In the genomic region with DNA sequence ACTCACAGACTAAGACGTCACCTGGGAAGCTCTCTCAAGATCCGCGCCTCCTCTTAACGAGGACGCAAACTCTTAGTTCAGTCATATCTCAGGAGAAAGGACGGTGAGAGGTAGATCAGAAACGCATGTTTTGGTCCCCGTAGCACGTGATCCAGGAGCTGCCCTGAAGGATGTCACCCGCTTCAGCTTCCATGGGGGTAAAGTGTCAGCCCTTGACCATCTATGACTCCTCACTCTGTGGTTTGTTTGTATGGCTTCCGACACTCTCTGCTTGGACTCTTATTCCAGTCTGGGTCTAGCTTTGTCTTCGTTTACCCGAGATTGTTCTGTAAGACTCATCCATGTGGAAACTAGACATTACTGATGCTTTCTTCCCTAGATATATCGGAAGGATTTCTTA, we compare ENCODE assay signal across 25 mouse cellular contexts.
"Had no signal": no experiment of that assay in that cellular context is flagged by ENCODE, and none has a peak within 500 bp of the region (broad histone marks: within the 10 kb centered on the region; RNA-seq: fewer than 3 reads in every experiment).

No protein-coding gene starts in this region.

- DNase-seq: left cerebral cortex, postnatal 4 days; liver; liver, embryonic 13.5 days; liver, postnatal 0 days; lung, adult 18-20 months; lung, adult 2 months; lung, postnatal 10 days; lung, postnatal 14 days; lung, postnatal 36 days; lung, postnatal 4 days had no signal

- H3K4me1 ChIP-seq: liver, embryonic 12.5 days; liver, embryonic 13.5 days; liver, embryonic 15.5 days; midbrain, embryonic 15.5 days had no signal

- H3K9me3 ChIP-seq: limb, embryonic 13.5 days; limb, embryonic 15.5 days; liver, embryonic 12.5 days; liver, embryonic 13.5 days; liver, embryonic 15.5 days; lung, embryonic 15.5 days; midbrain, embryonic 10.5 days; midbrain, embryonic 12.5 days; midbrain, embryonic 13.5 days; midbrain, embryonic 15.5 days; neural tube, embryonic 12.5 days had no signal

- H3K27me3 ChIP-seq: limb, embryonic 12.5 days; limb, embryonic 13.5 days; limb, embryonic 15.5 days; liver, embryonic 12.5 days; liver, embryonic 13.5 days; liver, embryonic 15.5 days; lung, embryonic 15.5 days; megakaryocyte, embryonic 14.5 days; midbrain, embryonic 13.5 days; neural tube, embryonic 12.5 days had no signal

- H3K27ac ChIP-seq: limb, embryonic 12.5 days; limb, embryonic 13.5 days; limb, embryonic 15.5 days; liver, embryonic 12.5 days; liver, embryonic 13.5 days; liver, embryonic 14.5 days; liver, embryonic 15.5 days; lung, embryonic 15.5 days; macrophage; midbrain, embryonic 10.5 days; midbrain, embryonic 12.5 days; midbrain, embryonic 13.5 days; midbrain, embryonic 15.5 days; neural tube, embryonic 12.5 days had no signal

- H3K4me3 ChIP-seq: limb, embryonic 12.5 days; limb, embryonic 13.5 days; limb, embryonic 15.5 days; liver, embryonic 12.5 days; liver, embryonic 13.5 days; liver, embryonic 15.5 days; lung, embryonic 15.5 days; megakaryocyte, embryonic 14.5 days; midbrain, embryonic 10.5 days; midbrain, embryonic 12.5 days; midbrain, embryonic 13.5 days; midbrain, embryonic 15.5 days; myocyte; neural tube, embryonic 12.5 days had no signal

- H3K36me3 ChIP-seq: limb, embryonic 12.5 days; limb, embryonic 13.5 days; limb, embryonic 15.5 days; liver, embryonic 12.5 days; liver, embryonic 13.5 days; liver, embryonic 15.5 days; lung, embryonic 15.5 days; midbrain, embryonic 10.5 days; midbrain, embryonic 12.5 days; midbrain, embryonic 13.5 days; midbrain, embryonic 15.5 days; neural tube, embryonic 12.5 days had no signal
